Mouse (Mus musculus): ENCODE results near the gene Psmb6.

GRCm38 (mm10) chr11:70551526-70551925, 26.4 kb downstream of the Psmb6 start:
- TF ChIP-seq POLR2A (IDR thresholded peaks at IDR 0.05; ENCODE audit: control insufficient read depth, low read depth, low read length) (no peak), CTCF (IDR thresholded peaks at IDR 0.05; ENCODE audit: control insufficient read depth, insufficient read depth, insufficient replicate concordance, low read depth, low read length) (no peak)

Data from testis, adult 2 months (tissue).